Mouse (Mus musculus): ENCODE data around the gene Syt7. TPM values are rescaled to one million over a fixed set of nuclear protein-coding genes. Genes with fewer than 3 reads are reported as not detected.

The Syt7 gene
- polyA plus RNA-seq, 1 experiment, result 85.2 TPM

DNA sequence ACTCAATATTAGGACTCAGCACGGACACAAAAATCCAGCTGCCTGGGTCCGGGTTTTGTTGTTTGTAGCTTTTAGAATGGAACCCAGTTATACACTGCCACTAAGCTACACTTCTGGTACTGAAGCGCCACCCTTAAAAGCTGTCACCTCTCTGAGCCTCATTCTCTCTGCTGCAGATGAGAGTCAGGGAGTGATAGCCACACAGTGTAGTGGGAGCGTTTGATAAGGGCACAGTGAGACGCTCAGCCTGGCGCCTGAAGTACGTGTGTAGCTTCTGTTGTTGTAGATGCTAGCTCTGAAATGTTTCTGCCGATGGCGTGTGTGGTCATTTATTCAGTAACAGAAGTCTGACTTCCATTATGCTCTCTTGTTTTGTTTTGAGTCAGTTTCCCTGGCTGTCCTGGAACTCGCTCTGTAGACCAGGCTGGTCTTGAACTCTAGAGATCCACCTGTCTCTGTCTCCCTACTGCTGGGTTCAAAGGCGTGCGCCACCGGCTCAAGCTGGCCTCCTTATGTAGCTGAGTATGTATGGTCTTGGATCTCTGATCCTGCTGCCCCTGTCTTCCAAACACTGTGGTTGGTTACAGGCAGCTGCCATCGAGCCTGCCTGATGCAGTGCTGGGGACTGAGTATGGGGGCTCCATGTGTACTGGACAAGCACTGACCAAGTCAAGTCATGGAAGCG, 55.9 kb downstream of the Syt7 start:
- DNase-seq (ENCODE audit: low read depth), result no peak
- TF ChIP-seq POLR2A (IDR thresholded peaks at IDR 0.05; ENCODE audit: borderline replicate concordance, extremely low read depth, insufficient read depth, insufficient read length, poor library complexity, severe bottlenecking) (no peak), CTCF (IDR thresholded peaks at IDR 0.05; ENCODE audit: borderline replicate concordance, extremely low read depth, insufficient read depth, insufficient read length) (no peak)

DNA sequence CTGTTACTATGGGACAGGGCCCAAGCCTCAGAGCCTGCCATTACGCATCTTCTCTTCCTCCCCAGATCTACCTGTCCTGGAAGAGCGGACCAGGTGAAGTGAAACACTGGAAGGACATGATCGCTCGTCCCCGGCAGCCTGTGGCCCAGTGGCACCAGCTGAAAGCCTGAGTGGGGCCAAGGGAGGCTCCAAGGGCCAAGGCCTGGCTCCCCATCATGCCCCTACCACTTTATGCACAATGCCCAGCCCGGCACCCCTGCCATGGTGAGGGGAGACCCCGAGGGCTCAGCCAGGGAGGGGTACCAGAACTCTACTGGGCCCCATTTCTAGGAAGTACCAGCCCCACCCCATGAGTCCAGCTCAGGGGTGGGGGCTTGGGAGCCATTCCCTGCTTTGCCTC, 59.4 kb downstream of the Syt7 start:
- DNase-seq (ENCODE audit: low read depth), result no peak
- TF ChIP-seq CTCF (IDR thresholded peaks at IDR 0.05; ENCODE audit: borderline replicate concordance, extremely low read depth, insufficient read depth, insufficient read length), result no peak
- TF ChIP-seq POLR2A (IDR thresholded peaks at IDR 0.05; ENCODE audit: borderline replicate concordance, extremely low read depth, insufficient read depth, insufficient read length, poor library complexity, severe bottlenecking), result no peak

DNA sequence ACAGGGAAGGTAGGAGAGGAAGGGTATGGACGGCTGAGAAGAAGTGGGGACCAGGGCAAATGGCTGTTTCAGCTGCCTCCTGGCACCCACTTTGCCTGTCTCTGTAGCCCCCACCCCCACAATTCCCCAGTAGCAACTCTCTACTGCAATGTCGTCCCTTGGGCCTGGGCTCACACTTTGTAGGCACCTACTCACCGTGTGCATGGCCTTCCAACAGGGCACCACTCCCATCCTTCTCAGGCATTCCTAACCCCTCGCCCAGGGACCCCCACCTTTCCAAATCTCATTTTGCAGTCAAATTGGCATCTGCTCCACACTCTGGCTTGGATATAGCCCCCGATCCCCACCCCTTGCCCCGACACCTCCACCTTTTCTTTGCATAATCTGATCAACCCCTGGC, 60.3 kb downstream of the Syt7 start:
- no peak for TF ChIP-seq POLR2A (IDR thresholded peaks at IDR 0.05; ENCODE audit: borderline replicate concordance, extremely low read depth, insufficient read depth, insufficient read length, poor library complexity, severe bottlenecking)
- no peak for TF ChIP-seq CTCF (IDR thresholded peaks at IDR 0.05; ENCODE audit: borderline replicate concordance, extremely low read depth, insufficient read depth, insufficient read length)
- no peak for DNase-seq (ENCODE audit: low read depth)

DNA sequence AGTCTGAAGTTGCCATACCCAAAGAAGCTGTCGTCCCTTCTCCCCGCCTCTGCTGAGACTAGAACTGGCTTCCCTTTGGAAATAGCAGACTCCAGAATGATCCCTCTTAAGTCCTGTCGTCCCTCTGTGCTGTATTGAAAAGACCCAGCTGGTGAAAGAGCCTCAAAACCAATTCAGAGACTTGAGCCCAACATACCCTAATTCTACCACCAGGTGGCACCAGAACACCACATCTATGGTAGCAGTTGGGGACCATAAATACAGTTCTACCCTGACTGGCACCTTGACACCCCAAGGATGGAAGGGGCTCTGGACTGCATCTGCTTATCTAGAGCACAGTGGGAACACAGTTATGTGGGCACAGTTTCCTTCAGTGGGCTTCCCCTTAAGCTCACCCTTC, 60.8 kb downstream of the Syt7 start:
- TF ChIP-seq CTCF (IDR thresholded peaks at IDR 0.05; ENCODE audit: borderline replicate concordance, extremely low read depth, insufficient read depth, insufficient read length), result peak; percentile 83; the same call in 1 of the 2 replicates
- TF ChIP-seq POLR2A (IDR thresholded peaks at IDR 0.05; ENCODE audit: borderline replicate concordance, extremely low read depth, insufficient read depth, insufficient read length, poor library complexity, severe bottlenecking), result no peak

DNA sequence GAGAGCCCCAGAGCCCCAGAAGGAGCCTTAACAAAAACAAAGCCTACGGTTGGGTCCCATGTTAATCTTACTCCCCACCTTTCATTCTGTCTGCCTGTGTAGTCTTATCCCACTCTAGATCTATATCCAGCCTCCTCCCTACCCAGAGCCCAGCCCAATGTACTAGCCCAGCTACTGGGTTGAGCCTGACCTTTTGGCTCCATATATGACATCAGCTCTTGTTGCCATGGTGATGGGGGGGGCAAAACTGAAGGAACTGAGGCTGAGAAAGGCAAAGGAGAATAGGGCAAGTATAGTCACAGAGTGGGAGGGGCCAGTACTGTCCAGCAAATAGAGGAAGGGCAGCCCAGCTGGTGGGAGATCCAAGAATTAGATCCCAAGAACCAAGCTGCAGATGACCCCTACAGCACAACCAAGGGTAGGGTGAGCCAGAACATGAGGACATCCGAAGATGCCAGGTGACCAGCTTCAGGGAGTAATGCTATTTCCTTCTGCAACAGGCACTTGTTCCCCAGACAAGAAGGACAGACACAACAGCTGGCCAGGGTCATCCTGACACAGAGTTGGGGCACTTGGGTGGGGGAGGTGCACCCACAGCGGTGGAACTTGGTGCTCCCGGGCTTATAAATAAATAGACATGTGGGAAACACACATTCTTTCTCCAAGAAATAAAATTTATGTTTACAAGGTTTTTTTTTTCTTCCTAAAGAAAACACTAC, 66.0 kb downstream of the Syt7 start:
- no peak for DNase-seq (ENCODE audit: low read depth)
- TF ChIP-seq POLR2A (IDR thresholded peaks at IDR 0.05; ENCODE audit: borderline replicate concordance, extremely low read depth, insufficient read depth, insufficient read length, poor library complexity, severe bottlenecking), result no peak
- TF ChIP-seq CTCF (IDR thresholded peaks at IDR 0.05; ENCODE audit: borderline replicate concordance, extremely low read depth, insufficient read depth, insufficient read length), result no peak

More for the DNA sequence above, 60.8 kb downstream of the Syt7 start:
- DNase-seq (ENCODE audit: low read depth), result peak; percentile 92

DNA sequence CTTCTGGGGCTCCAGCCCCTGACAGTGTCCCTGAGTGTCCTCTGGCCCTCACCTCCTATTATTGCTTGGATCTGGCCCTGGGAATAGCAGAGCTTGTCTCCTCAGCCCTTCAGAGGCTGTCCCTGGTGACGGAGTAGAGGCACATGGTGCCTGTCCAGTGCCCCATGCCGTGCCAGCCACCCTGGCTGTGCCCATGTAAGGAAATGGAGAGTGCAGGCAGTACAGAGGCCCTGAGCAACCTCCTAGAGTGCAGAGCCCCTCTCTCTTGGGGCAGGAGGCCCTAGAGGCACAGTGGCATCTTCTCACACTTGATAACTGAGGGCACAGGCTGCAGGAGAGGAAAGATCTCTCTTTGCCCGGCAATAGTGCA, 66.5 kb downstream of the Syt7 start:
- TF ChIP-seq POLR2A (IDR thresholded peaks at IDR 0.05; ENCODE audit: borderline replicate concordance, extremely low read depth, insufficient read depth, insufficient read length, poor library complexity, severe bottlenecking) (no peak), CTCF (IDR thresholded peaks at IDR 0.05; ENCODE audit: borderline replicate concordance, extremely low read depth, insufficient read depth, insufficient read length) (no peak)
- no peak for DNase-seq (ENCODE audit: low read depth)

DNA sequence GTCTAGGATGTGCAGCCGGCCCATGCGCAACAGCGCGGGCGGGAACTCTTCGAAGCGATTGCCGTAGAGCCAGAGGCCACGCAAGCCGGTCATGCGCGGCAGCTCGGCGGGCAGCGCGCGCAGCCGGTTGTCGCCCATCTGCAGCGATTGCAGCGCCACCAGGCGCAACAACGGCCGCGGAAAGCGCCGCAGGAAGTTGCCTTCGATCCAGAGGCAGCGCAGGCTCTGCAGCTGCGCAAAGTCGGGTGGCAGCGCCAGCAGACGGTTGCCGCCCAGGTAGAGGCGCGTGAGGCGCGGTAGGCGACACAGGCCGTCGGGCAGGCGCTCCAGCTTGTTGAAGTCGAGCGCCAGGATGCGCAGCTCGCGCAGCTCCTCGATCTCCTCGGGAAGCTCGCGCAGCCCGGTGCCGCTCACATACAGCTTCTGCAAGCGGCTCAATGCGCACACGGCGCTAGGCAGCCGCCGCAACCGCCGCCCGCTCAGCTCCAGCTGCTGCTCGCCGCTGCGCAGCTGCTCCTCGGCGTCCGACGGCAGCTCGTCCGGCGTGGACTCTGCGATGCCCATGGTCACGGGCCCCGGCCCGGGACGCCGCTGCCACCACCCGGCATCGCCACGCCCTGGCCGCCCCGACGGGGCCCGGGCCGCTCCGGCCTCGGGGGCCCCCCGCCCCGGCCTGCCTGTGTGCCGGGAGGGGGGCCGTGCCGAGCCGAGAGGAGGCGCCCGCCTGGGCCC, 68.0 kb downstream of the Syt7 start, which contains the start of gene Lrrc10b:
Gene Lrrc10b (minus strand): TSS at position 722 of the 732 bp plus-strand sequence.
- peak; percentile 92 for DNase-seq (ENCODE audit: low read depth)
- TF ChIP-seq POLR2A (IDR thresholded peaks at IDR 0.05; ENCODE audit: borderline replicate concordance, extremely low read depth, insufficient read depth, insufficient read length, poor library complexity, severe bottlenecking) (no peak), CTCF (IDR thresholded peaks at IDR 0.05; ENCODE audit: borderline replicate concordance, extremely low read depth, insufficient read depth, insufficient read length) (peak; percentile 47)

DNA sequence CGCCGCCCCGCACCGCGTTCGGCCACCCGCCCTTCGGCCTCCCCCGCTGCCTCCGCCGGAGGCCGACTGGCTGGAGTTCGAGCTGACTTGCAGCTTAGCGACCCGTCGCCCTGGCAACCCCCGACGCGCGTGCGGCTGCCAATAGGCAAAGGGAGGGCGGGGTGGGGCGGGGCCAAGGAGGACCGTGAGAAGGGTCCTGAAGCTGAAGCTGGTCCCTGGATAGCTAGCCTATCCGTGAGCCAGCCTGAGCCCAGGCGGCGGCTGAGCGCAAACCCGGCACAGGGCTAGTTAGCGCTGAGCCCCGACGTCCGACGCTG, 68.6 kb downstream of the Syt7 start:
- peak; percentile 96 for DNase-seq (ENCODE audit: low read depth)
- TF ChIP-seq CTCF (IDR thresholded peaks at IDR 0.05; ENCODE audit: borderline replicate concordance, extremely low read depth, insufficient read depth, insufficient read length) (no peak), POLR2A (IDR thresholded peaks at IDR 0.05; ENCODE audit: borderline replicate concordance, extremely low read depth, insufficient read depth, insufficient read length, poor library complexity, severe bottlenecking) (peak; percentile 79)

DNA sequence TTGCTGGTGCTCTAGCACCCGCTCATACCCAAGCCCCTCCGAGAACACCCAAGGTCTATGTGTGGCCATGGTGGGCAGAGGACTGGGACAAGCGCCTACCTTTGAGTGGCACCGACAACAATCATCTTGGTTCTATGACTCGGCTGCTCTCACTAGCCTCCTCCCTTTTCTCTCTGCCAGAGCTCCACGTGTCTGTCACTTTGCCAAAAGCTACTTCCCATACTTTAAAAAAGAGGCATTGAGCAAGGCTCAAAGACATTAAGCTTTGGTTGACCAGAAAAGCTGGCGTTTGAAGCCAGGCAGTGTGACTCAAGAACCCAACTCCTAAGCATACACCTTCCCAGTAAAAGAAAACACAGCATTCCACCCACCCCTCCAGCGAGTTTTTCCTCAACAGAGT, 69.2 kb downstream of the Syt7 start:
- DNase-seq (ENCODE audit: low read depth), result peak; percentile 64
- TF ChIP-seq POLR2A (IDR thresholded peaks at IDR 0.05; ENCODE audit: borderline replicate concordance, extremely low read depth, insufficient read depth, insufficient read length, poor library complexity, severe bottlenecking) (no peak), CTCF (IDR thresholded peaks at IDR 0.05; ENCODE audit: borderline replicate concordance, extremely low read depth, insufficient read depth, insufficient read length) (no peak)

DNA sequence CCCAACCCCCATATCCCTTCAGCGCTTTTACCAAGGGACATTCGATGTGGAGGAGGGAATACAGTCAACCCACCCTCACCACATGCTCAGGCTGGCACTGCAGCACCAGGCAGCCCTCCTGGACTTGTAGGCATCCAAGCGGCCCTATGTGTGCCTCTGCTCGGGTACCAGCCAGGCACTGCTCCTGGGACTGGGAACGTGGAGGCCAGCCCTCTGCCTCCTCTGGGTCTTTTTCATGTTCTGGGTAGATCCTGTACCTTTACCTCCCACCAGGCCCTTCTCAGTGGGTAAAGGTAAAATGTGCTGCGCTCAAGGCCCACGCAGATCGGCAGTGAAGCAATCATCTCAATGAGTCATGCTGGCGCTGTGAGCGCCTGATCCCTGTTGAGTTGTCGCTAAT, 71.0 kb downstream of the Syt7 start:
- TF ChIP-seq POLR2A (IDR thresholded peaks at IDR 0.05; ENCODE audit: borderline replicate concordance, extremely low read depth, insufficient read depth, insufficient read length, poor library complexity, severe bottlenecking) (no peak), CTCF (IDR thresholded peaks at IDR 0.05; ENCODE audit: borderline replicate concordance, extremely low read depth, insufficient read depth, insufficient read length) (no peak)

DNA sequence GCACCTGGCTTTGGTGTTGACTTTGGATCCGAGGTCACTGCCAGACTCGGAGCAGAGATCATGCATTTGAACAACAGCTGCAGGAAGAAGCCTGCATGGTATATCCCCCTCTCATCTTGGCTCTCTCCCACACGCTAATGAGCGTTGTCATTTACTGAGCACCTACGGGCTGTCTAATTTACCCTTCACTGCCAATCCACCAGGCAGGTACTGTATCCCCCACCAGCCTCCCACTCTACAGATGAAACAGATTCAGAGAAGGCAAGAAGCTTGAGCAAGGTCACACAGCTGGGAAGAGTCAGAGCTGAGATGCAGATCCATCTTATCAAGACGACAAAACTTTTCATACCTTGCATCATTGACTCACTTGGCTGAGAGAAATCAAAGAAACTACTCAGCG, 72.7 kb downstream of the Syt7 start:
- TF ChIP-seq POLR2A (IDR thresholded peaks at IDR 0.05; ENCODE audit: borderline replicate concordance, extremely low read depth, insufficient read depth, insufficient read length, poor library complexity, severe bottlenecking), result no peak
- no peak for TF ChIP-seq CTCF (IDR thresholded peaks at IDR 0.05; ENCODE audit: borderline replicate concordance, extremely low read depth, insufficient read depth, insufficient read length)
- DNase-seq (ENCODE audit: low read depth), result no peak

More for the DNA sequence above, 71.0 kb downstream of the Syt7 start:
- no peak for DNase-seq (ENCODE audit: low read depth)

Measured in brain, embryonic 14.5 days (tissue).